Mouse (Mus musculus) liver, embryonic 13.5 days (tissue): Measurements from ENCODE around the gene Mettl2. TPM values are rescaled to one million over a fixed set of nuclear protein-coding genes. Genes with fewer than 3 reads are reported as not detected.

Experiments
- ATAC-seq: fragments of 200-750 bp; cut with Nextera tagmentation; 2 replicates; pipeline ENCODE4 v1.8.0; 2017; ENCODE audit warnings: low read depth, mild to moderate bottlenecking, moderate number of reproducible peaks, moderate library complexity
- DNase-seq: peaks from one replicate; pipeline ENCODE4 v3.0.0; 2022
- H3K27ac ChIP-seq: fragments of 300-500 bp; sonication (generic); 2 replicates; pipeline ENCODE4 v1.5.1; 2015; ENCODE audit warnings: moderate library complexity, mild to moderate bottlenecking, inconsistent platforms
- H3K27me3 ChIP-seq: fragments of 300-500 bp; sonication (generic); 2 replicates; pipeline ENCODE4 v1.6.1; 2015; ENCODE audit warnings: mild to moderate bottlenecking, inconsistent platforms
- H3K36me3 ChIP-seq: fragments of 300-500 bp; sonication (generic); 2 replicates; pipeline ENCODE4 v1.6.1; 2015; ENCODE audit warnings: mild to moderate bottlenecking, inconsistent platforms
- H3K4me1 ChIP-seq: fragments of 300-500 bp; sonication (generic); replicated peaks from 2 replicates; pipeline ENCODE4 v1.6.1; 2015; ENCODE audit warnings: inconsistent platforms
- H3K4me2 ChIP-seq: fragments of 300-500 bp; sonication (generic); 2 replicates; pipeline ENCODE4 v1.6.1; 2015; ENCODE audit warnings: inconsistent platforms, mild to moderate bottlenecking, moderate library complexity
- H3K4me3 ChIP-seq: fragments of 300-500 bp; sonication (generic); replicated peaks from 2 replicates; pipeline ENCODE4 v1.5.1; 2015; ENCODE audit warnings: mild to moderate bottlenecking, inconsistent platforms
- H3K9ac ChIP-seq: fragments of 300-500 bp; sonication (generic); 2 replicates; pipeline ENCODE4 v1.6.1; 2015; ENCODE audit warnings: mild to moderate bottlenecking, inconsistent platforms
- H3K9me3 ChIP-seq: fragments of 300-500 bp; sonication (generic); replicated peaks from 2 replicates; pipeline ENCODE4 v1.6.1; 2016; ENCODE audit warnings: inconsistent platforms
- WGBS: fragments of 180-500 bp; shearing (Covaris S2); methylation state at CpG from one replicate; pipeline ENCODE4 v1.1.7; 2015; ENCODE audit not compliant: insufficient replicate concordance; 5-methylcytosine and 5-hydroxymethylcytosine counted together
- polyA plus RNA-seq: library from polyadenylated mRNA; unstranded; fragments of >200 nt; fragmentation: Nextera tagmentation; extraction: Ambion mirVana; gene quantifications from 2 replicates; pipeline ENCODE4 v1.2.1, GENCODE M21; 2015

Gene Mettl2
- polyA plus RNA-seq, 1 experiment from 2014 or later, result 23.7 TPM

- Histone ChIP-seq H3K4me1 (peaks cover 42% of the 10 kb centered on the region), H3K4me3 (no peak overlapping the region), H3K36me3 (peaks cover 31% of the 10 kb centered on the region), H3K9me3 (no peaks in the 10 kb centered on the region), H3K4me2 (peak overlapping the region; percentile 15; the same call in 1 of the 2 replicates), H3K9ac (peak overlapping the region; percentile 15; the same call in 1 of the 2 replicates), H3K27ac (peak overlapping the region; percentile 70), H3K27me3 (no peaks in the 10 kb centered on the region)
- DNase-seq (no peak), ATAC-seq (peak; percentile 85)
Measured at GRCm38 (mm10) chr11:105143564-105143963, 17.3 kb downstream of the Mettl2 start.

- Histone ChIP-seq H3K4me2 (no peak overlapping the region), H3K27ac (peak overlapping the region; percentile 70), H3K36me3 (peaks cover 26% of the 10 kb centered on the region), H3K9ac (0 out of 2 replicates have a peak overlapping the region, but pooled peaks have one; percentile 2), H3K4me3 (no peak overlapping the region), H3K9me3 (no peaks in the 10 kb centered on the region), H3K27me3 (no peaks in the 10 kb centered on the region), H3K4me1 (peaks cover 43% of the 10 kb centered on the region)
- WGBS, result 39% methylated on average over 3 of the region's 3 CpGs
- no peak for DNase-seq
- peak; percentile 71 for ATAC-seq
Measured at GRCm38 (mm10) chr11:105144084-105144483, 17.9 kb downstream of the Mettl2 start.

GRCm38 (mm10) chr11:105144508-105145210, 18.4 kb downstream of the Mettl2 start:
- Histone ChIP-seq H3K4me2 (no peak overlapping the region), H3K4me3 (no peak overlapping the region), H3K27me3 (no peaks in the 10 kb centered on the region), H3K4me1 (peaks cover 47% of the 10 kb centered on the region), H3K36me3 (peaks cover 20% of the 10 kb centered on the region), H3K9me3 (no peaks in the 10 kb centered on the region), H3K9ac (peak overlapping the region; percentile 2; the same call in 1 of the 2 replicates), H3K27ac (peak overlapping the region; percentile 70)
- 57% methylated on average over 11 of the region's 11 CpGs for WGBS
- DNase-seq, result no peak
- peak; percentile 19 for ATAC-seq

- Histone ChIP-seq H3K9ac (no peak overlapping the region), H3K27ac (peak overlapping the region; percentile 70), H3K4me1 (peaks cover 52% of the 10 kb centered on the region), H3K9me3 (no peaks in the 10 kb centered on the region), H3K4me3 (no peak overlapping the region), H3K27me3 (no peaks in the 10 kb centered on the region), H3K4me2 (no peak overlapping the region), H3K36me3 (peaks cover 15% of the 10 kb centered on the region)
- DNase-seq, result no peak
- ATAC-seq, result no peak
- 81% methylated on average over 10 of the region's 10 CpGs for WGBS
Measured at GRCm38 (mm10) chr11:105145211-105145610, 19.0 kb downstream of the Mettl2 start.

GRCm38 (mm10) chr11:105146593-105146992, 20.4 kb downstream of the Mettl2 start, which contains the start of gene Gm10842:
TSS of gene Gm10842 (plus strand) at chr11:105146893.
- ATAC-seq (no peak), DNase-seq (no peak)
- H3K4me3 ChIP-seq, result no peak within 1 kb of the TSS
- H3K4me2 ChIP-seq, result no peak within 1 kb of the TSS
- no peaks in the 10 kb centered on the region for H3K27me3 ChIP-seq
- peaks cover 65% of the 10 kb centered on the region for H3K4me1 ChIP-seq
- 74% methylated on average over 3 of the region's 3 CpGs for WGBS
- H3K27ac ChIP-seq, result 0 out of 2 replicates have a peak within 1 kb of the TSS, but pooled peaks have one; percentile 10
- no peaks in the 10 kb centered on the region for H3K9me3 ChIP-seq
- H3K9ac ChIP-seq, result no peak within 1 kb of the TSS
- H3K36me3 ChIP-seq, result peaks cover 7% of the 10 kb centered on the region; the same call in 1 of the 2 replicates

- H3K4me1 ChIP-seq, result peaks cover 63% of the 10 kb centered on the region
- WGBS, result 38% methylated on average over 3 of the region's 3 CpGs
- no peak for ATAC-seq
Measured at GRCm38 (mm10) chr11:105149353-105149752, 23.1 kb downstream of the Mettl2 start.

GRCm38 (mm10) chr11:105149766-105150165, 23.5 kb downstream of the Mettl2 start:
- Histone ChIP-seq H3K27me3 (no peaks in the 10 kb centered on the region), H3K9ac (0 out of 2 replicates have a peak overlapping the region, but pooled peaks have one; percentile 8), H3K36me3 (no peaks in the 10 kb centered on the region), H3K27ac (peak overlapping the region; percentile 97), H3K4me2 (no peak overlapping the region), H3K4me3 (no peak overlapping the region), H3K4me1 (peaks cover 63% of the 10 kb centered on the region), H3K9me3 (no peaks in the 10 kb centered on the region)
- no peak for DNase-seq
- ATAC-seq, result no peak
- WGBS, result 47% methylated on average over 1 of the region's 1 CpGs

More at GRCm38 (mm10) chr11:105149353-105149752, 23.1 kb downstream of the Mettl2 start:
- Histone ChIP-seq H3K4me3 (no peak overlapping the region), H3K27ac (peak overlapping the region; percentile 67), H3K9ac (no peak overlapping the region), H3K36me3 (no peaks in the 10 kb centered on the region), H3K9me3 (no peaks in the 10 kb centered on the region), H3K4me2 (no peak overlapping the region), H3K27me3 (no peaks in the 10 kb centered on the region)
- DNase-seq, result no peak

GRCm38 (mm10) chr11:105150691-105151090, 24.5 kb downstream of the Mettl2 start:
- H3K9ac ChIP-seq, result peak overlapping the region; percentile 62; the same call in 1 of the 2 replicates

GRCm38 (mm10) chr11:105151226-105152016, 25.2 kb downstream of the Mettl2 start:
- Histone ChIP-seq H3K4me2 (peak overlapping the region; percentile 52), H3K4me1 (peaks cover 69% of the 10 kb centered on the region), H3K27me3 (no peaks in the 10 kb centered on the region), H3K9ac (peak overlapping the region; percentile 62), H3K9me3 (no peaks in the 10 kb centered on the region), H3K36me3 (no peaks in the 10 kb centered on the region), H3K27ac (peak overlapping the region; percentile 97), H3K4me3 (no peak overlapping the region)
- ATAC-seq (no peak), DNase-seq (no peak)
- 16% methylated on average over 18 of the region's 19 CpGs for WGBS

More at GRCm38 (mm10) chr11:105150691-105151090, 24.5 kb downstream of the Mettl2 start:
- H3K27ac ChIP-seq, result peak overlapping the region; percentile 97
- H3K9me3 ChIP-seq, result no peaks in the 10 kb centered on the region
- H3K27me3 ChIP-seq, result no peaks in the 10 kb centered on the region
- no peak overlapping the region for H3K4me3 ChIP-seq
- no peak for ATAC-seq
- 0 out of 2 replicates have a peak overlapping the region, but pooled peaks have one; percentile 52 for H3K4me2 ChIP-seq
- H3K36me3 ChIP-seq, result no peaks in the 10 kb centered on the region
- no peak for DNase-seq
- H3K4me1 ChIP-seq, result peaks cover 62% of the 10 kb centered on the region
- 57% methylated on average over 4 of the region's 4 CpGs for WGBS

GRCm38 (mm10) chr11:105152017-105152300, 25.7 kb downstream of the Mettl2 start:
- no peak for DNase-seq
- Histone ChIP-seq H3K4me2 (peak overlapping the region; percentile 52), H3K4me1 (peaks cover 74% of the 10 kb centered on the region), H3K36me3 (no peaks in the 10 kb centered on the region), H3K27me3 (no peaks in the 10 kb centered on the region), H3K9me3 (no peaks in the 10 kb centered on the region), H3K4me3 (no peak overlapping the region), H3K27ac (peak overlapping the region; percentile 97), H3K9ac (peak overlapping the region; percentile 62)
- 20% methylated on average over 1 of the region's 4 CpGs for WGBS
- no peak for ATAC-seq

- ATAC-seq, result peak; percentile 89
- Histone ChIP-seq H3K9ac (peak overlapping the region; percentile 60), H3K27ac (peak overlapping the region; percentile 97), H3K4me3 (peak overlapping the region; percentile 39), H3K36me3 (no peaks in the 10 kb centered on the region), H3K27me3 (no peaks in the 10 kb centered on the region), H3K9me3 (no peaks in the 10 kb centered on the region), H3K4me1 (peaks cover 79% of the 10 kb centered on the region), H3K4me2 (peak overlapping the region; percentile 69)
- WGBS, result 19% methylated on average over 11 of the region's 11 CpGs
- peak; percentile 81 for DNase-seq
Measured at GRCm38 (mm10) chr11:105152357-105152899, 26.2 kb downstream of the Mettl2 start.
